Mouse (Mus musculus) heart, postnatal 0 days (tissue): Measurements from ENCODE around the gene Lta. TPM values are rescaled to one million over a fixed set of nuclear protein-coding genes. Genes with fewer than 3 reads are reported as not detected.

Experiments
- ATAC-seq: fragments of 200-750 bp; cut with Nextera tagmentation; 2 replicates; pipeline ENCODE4 v1.8.0; 2017; ENCODE audit warnings: low read depth, moderate number of reproducible peaks, moderate library complexity; ENCODE audit not compliant: insufficient read depth
- DNase-seq: peaks from one replicate; pipeline ENCODE4 v3.0.0-alpha.2; 2016; ENCODE audit warnings: low spot score
- H3K27ac ChIP-seq: fragments of 300-500 bp; sonication (generic); 2 replicates; pipeline ENCODE4 v1.5.1; 2014; ENCODE audit warnings: low read depth, mild to moderate bottlenecking
- H3K27me3 ChIP-seq: fragments of 300-500 bp; sonication (generic); 2 replicates; pipeline ENCODE4 v1.6.1; 2014; ENCODE audit warnings: low read length, mixed read lengths; ENCODE audit not compliant: control insufficient read depth, insufficient read depth
- H3K36me3 ChIP-seq: fragments of 300-500 bp; sonication (generic); replicated peaks from 2 replicates; pipeline ENCODE4 v1.6.1; 2014; ENCODE audit warnings: low read length, mixed read lengths; ENCODE audit not compliant: control insufficient read depth, insufficient read depth
- H3K4me1 ChIP-seq: fragments of 300-500 bp; sonication (generic); 2 replicates; pipeline ENCODE4 v1.6.1; 2014; ENCODE audit warnings: antibody characterized with exemption; ENCODE audit not compliant: control insufficient read depth, insufficient read depth
- H3K4me2 ChIP-seq: fragments of 300-500 bp; sonication (generic); 2 replicates; pipeline ENCODE4 v1.6.1; 2014; ENCODE audit warnings: low read depth, mild to moderate bottlenecking, low read length, moderate library complexity
- H3K4me3 ChIP-seq: fragments of 300-500 bp; sonication (generic); 2 replicates; pipeline ENCODE4 v1.5.1; 2014; ENCODE audit warnings: low read depth, low read length
- H3K9ac ChIP-seq: fragments of 300-500 bp; sonication (generic); replicated peaks from 2 replicates; pipeline ENCODE4 v1.6.1; 2014; ENCODE audit warnings: low read depth, low read length, mixed read lengths
- H3K9me3 ChIP-seq: fragments of 300-500 bp; sonication (generic); replicated peaks from 2 replicates; pipeline ENCODE4 v1.6.1; 2016; ENCODE audit warnings: low read length; ENCODE audit not compliant: control insufficient read depth
- CTCF ChIP-seq: IDR thresholded peaks from 2 replicates; pipeline ENCODE4 v1.5.1; 2016; ENCODE audit warnings: antibody characterized with exemption, control low read depth, low read depth
- EP300 ChIP-seq: IDR thresholded peaks from 2 replicates; pipeline ENCODE4 v1.6.1; 2016; ENCODE audit warnings: antibody characterized with exemption, low read depth
- WGBS: fragments of 180-500 bp; shearing (Covaris S2); extraction: QIAGEN DNeasy Blood & Tissue Kit; methylation state at CpG from one replicate; pipeline ENCODE4 v1.1.7; 2014; 5-methylcytosine and 5-hydroxymethylcytosine counted together
- polyA plus RNA-seq: library from polyadenylated mRNA; unstranded; fragments of >200 nt; fragmentation: Nextera tagmentation; extraction: Ambion mirVana; gene quantifications from 2 replicates; pipeline ENCODE4 v1.2.1, GENCODE M21; 2015
- total RNA-seq: library from RNA; depleted of rRNA; stranded (reverse); fragments of >200 nt; gene quantifications from 2 replicates; pipeline ENCODE4 v1.2.3, GENCODE M21; 2014; ENCODE audit warnings: low replicate concordance

The Lta gene
- total and polyA plus RNA-seq, 2 experiments from 2014 or later = not detected

DNA sequence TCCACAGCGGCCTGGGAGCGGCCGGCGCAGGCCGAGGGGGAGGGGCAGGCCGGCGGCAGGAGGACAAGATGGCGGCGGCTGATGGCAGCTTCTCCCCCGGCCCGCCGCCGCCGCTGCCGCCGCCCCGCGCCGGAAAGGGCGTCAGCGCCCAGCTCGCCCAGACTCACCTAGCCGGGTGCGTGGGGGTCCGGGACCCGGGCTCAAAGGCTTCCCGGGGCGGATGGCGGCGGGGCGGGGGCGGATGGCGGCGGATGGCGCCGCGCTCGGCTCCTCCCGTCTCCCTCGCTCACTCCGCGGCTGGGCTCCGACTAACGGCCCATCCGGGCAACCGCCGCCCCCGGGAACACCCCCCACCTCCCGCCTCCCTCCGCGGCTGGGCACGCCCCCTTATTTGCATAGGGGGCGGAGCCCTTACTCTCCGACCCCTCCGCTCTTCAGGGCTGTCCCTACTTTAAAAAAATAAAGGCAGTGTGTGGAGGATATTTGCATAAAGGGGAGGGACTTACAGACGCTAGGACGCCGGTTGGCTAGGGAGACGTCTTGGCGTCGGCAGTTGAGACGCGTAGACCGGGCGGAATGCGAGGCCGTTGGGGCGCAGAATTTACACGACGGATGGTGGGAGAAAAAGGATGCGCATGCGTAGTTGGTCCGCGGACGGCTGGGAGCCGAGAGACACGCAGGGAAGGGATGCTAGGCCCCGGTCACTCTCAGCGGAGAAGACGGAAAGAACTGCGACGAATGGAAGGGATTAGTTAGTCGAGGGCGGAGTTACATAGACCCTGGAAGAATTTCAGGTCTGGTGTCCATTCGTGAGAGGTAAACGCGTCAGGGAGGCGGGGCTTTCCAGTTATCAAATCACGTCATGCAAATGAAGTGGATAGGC is 40.3 kb downstream of the Lta start, which contains the start of gene Prrc2a:
TSS of gene Prrc2a (minus strand) at position 330 of the 883 bp plus-strand sequence.
- ATAC-seq (peak; percentile 94), DNase-seq (peak; percentile 100)
- H3K9ac ChIP-seq = peak within 1 kb of the TSS; percentile 100
- H3K4me3 ChIP-seq = peak within 1 kb of the TSS; percentile 100
- peaks cover 23% of the 10 kb centered on the region for H3K36me3 ChIP-seq
- under 1% methylated on average over 43 of the region's 89 CpGs for WGBS
- peak within 1 kb of the TSS; percentile 85 for H3K4me2 ChIP-seq
- no peaks in the 10 kb centered on the region for H3K9me3 ChIP-seq
- TF ChIP-seq CTCF (no peak), EP300 (peak; percentile 55; the same call in 1 of the 2 replicates)
- H3K4me1 ChIP-seq = peaks cover 23% of the 10 kb centered on the region
- H3K27ac ChIP-seq = peak within 1 kb of the TSS; percentile 99
- no peaks in the 10 kb centered on the region for H3K27me3 ChIP-seq

DNA sequence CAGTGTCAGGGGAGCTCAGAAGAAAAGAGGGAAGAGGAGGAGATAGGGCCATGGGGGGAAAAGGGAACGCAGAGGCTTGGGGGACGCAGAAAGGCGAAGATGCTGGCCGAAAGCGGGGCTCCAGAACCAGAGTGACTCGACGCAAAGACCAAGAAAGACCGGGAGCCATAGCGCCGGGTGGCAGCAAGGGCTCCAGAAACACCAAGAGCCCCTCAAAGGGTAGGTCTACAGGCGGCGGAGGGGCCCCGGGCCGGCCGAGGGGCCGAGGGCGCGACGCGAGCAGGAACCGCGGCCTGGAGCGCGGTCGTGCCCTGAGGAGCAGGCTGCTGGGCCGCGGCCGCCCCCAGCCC is 41.0 kb downstream of the Lta start:
- Histone ChIP-seq H3K36me3 (peaks cover 30% of the 10 kb centered on the region), H3K4me1 (peaks cover 23% of the 10 kb centered on the region), H3K27ac (peak overlapping the region; percentile 99), H3K4me3 (peak overlapping the region; percentile 100), H3K27me3 (no peaks in the 10 kb centered on the region), H3K9ac (peak overlapping the region; percentile 100), H3K4me2 (peak overlapping the region; percentile 85), H3K9me3 (no peaks in the 10 kb centered on the region)
- DNase-seq (no peak), ATAC-seq (no peak)
- WGBS = under 1% methylated on average over 19 of the region's 28 CpGs
- TF ChIP-seq CTCF = no peak
- TF ChIP-seq EP300 = no peak

DNA sequence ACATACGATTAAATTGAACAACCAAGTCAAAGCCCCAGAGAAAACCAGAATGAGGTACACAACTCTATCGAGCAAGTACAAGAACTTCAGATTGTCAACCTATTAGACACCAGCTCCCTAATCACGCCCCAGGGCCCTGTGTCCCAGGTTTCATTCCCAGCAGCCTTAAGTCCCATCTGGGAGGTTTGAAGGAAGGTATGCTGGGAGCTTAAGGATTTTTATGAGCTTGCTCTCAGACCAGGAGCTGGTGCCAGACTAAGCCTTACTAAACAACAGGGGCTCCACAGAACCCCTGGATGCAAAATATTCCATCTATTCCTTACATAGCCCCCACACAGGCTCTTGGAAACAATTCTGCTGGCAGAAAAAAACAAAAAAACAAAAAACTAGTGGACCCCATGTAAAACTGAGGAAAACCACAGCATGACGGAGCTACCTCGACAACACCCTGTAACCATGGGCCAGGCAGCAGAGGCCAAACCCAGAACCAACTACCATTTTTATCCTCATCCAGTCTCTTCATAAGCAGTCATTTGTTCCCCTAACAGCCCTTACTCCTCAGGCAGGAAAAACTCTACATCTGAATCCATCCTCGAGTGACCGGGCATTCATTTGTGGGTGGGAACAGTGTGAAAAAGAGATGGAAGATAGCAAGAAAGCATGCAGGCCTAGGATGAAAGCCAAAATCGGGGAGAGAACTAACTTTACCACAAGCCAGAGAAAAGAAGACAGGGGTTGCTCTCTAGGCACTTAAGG is 41.6 kb downstream of the Lta start:
- Histone ChIP-seq H3K4me1 (peaks cover 23% of the 10 kb centered on the region), H3K27ac (peak overlapping the region; percentile 99), H3K27me3 (no peaks in the 10 kb centered on the region), H3K4me3 (peak overlapping the region; percentile 100), H3K9ac (peak overlapping the region; percentile 100), H3K36me3 (peaks cover 36% of the 10 kb centered on the region), H3K9me3 (no peaks in the 10 kb centered on the region), H3K4me2 (peak overlapping the region; percentile 85)
- TF ChIP-seq CTCF = no peak
- TF ChIP-seq EP300 = no peak
- ATAC-seq (no peak), DNase-seq (peak; percentile 42)
- 4% methylated on average over 8 of the region's 8 CpGs for WGBS

DNA sequence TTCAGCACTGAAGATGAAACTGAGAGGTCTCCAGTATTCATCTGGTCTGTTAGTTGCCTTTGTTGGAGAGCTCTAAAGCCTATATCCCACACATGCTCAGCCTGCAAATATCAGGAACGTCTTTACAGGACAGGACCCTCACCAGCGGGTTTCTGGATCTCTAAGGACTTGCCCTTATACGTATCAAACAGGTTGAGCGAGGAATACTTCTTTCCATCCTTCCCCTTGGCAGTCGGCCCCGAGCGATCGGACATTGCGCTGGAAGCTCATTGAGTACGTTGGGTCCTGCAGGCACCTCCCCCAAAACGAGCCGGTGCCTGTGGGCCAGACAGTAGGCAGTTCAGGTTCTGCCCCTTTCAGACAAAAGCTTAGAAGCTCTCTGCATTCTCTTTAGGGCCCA is 42.4 kb downstream of the Lta start:
- no peak for DNase-seq
- no peaks in the 10 kb centered on the region for H3K27me3 ChIP-seq
- H3K4me1 ChIP-seq = peaks cover 23% of the 10 kb centered on the region
- no peaks in the 10 kb centered on the region for H3K9me3 ChIP-seq
- H3K4me2 ChIP-seq = peak overlapping the region; percentile 85
- TF ChIP-seq EP300 (no peak), CTCF (no peak)
- no peak for ATAC-seq
- H3K4me3 ChIP-seq = peak overlapping the region; percentile 100
- H3K36me3 ChIP-seq = peaks cover 44% of the 10 kb centered on the region
- H3K27ac ChIP-seq = peak overlapping the region; percentile 18; the same call in 1 of the 2 replicates
- H3K9ac ChIP-seq = peak overlapping the region; percentile 100
- WGBS = 10% methylated on average over 12 of the region's 12 CpGs

DNA sequence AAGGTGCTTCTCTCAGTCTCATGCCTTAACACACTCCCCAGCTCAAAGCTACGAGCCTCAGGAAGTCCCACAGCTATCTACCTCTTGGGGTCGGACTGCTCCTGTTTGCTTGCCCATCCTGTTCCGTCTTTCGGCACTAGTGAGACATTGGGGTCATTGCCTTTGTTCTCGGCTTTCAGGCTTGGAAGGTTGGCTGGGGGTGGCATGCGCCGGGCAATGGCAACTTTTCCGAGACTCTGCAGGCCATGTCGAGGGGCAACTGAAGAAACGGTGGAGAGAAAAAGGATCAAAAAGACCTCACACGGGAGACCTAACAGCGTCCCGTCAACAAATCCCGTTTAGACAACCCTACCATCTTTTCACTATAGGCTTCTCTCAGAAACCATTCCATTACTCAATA is 43.0 kb downstream of the Lta start:
- Histone ChIP-seq H3K9ac (peak overlapping the region; percentile 100), H3K27me3 (no peaks in the 10 kb centered on the region), H3K36me3 (peaks cover 50% of the 10 kb centered on the region), H3K4me1 (peaks cover 23% of the 10 kb centered on the region), H3K4me3 (no peak overlapping the region), H3K27ac (no peak overlapping the region), H3K4me2 (peak overlapping the region; percentile 85), H3K9me3 (no peaks in the 10 kb centered on the region)
- 61% methylated on average over 14 of the region's 14 CpGs for WGBS
- DNase-seq (no peak), ATAC-seq (no peak)
- TF ChIP-seq CTCF (no peak), EP300 (no peak)
